Mouse (Mus musculus): ENCODE data around the gene Rab40c. TPM values are rescaled to one million over a fixed set of nuclear protein-coding genes. Genes with fewer than 3 reads are reported as not detected.

Gene Rab40c
- total and polyA plus RNA-seq, 3 experiments: 3.7 to 23.2 TPM; not detected in 1

DNA sequence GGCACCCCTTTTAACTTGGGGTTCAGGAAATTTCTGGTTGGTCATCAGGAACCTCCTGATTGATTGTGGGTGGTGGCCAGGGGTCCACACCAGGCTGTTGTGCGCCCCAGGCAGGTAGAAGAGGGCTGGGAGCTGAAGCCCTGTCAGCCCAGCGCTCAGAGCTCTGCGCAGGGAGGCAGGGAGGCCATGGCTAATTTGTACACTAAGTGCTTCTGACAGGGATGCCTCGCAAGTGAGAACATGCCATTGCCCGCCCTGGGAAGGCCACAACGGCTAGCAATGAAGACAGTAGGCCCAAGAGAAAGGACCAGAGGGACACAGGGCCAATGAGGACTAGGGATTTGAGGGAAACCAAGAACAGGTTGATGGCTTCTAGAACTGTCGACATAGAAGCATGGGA lies 37.1 kb upstream of the Rab40c start:
- peaks cover 3 to 8% of the 10 kb centered on the region in 2 experiments; a peak in 3 of 4 replicates for H3K4me1 ChIP-seq (ENCODE audit: control insufficient read depth in 1 of 2, insufficient read depth in 2 of 2, low read length in 2 of 2)
- no peaks in the 10 kb centered on the region for H3K9me3 ChIP-seq (replicated peaks; ENCODE audit: insufficient read depth, low read length)
- DNase-seq (ENCODE audit: low read depth, low spot score): no peak
- no peaks in the 10 kb centered on the region for H3K27me3 ChIP-seq (ENCODE audit: control insufficient read depth in 1 of 2, insufficient read depth in 2 of 2, low read length in 2 of 2)
- H3K27ac ChIP-seq (ENCODE audit: control insufficient read depth, low read depth, low read length): no peak overlapping the region
- no peak overlapping the region for H3K9ac ChIP-seq (ENCODE audit: control insufficient read depth, low read depth, low read length, poor library complexity, severe bottlenecking)
- H3K36me3 ChIP-seq (ENCODE audit: control insufficient read depth in 1 of 2, insufficient read depth in 2 of 2, low read length in 2 of 2): peaks cover 0 to 6% of the 10 kb centered on the region in 2 experiments; a peak in 3 of 4 replicates
- H3K79me2 ChIP-seq (ENCODE audit: control insufficient read depth, insufficient read depth, low read length, poor library complexity): no peaks in the 10 kb centered on the region
- H3K4me3 ChIP-seq (ENCODE audit: control insufficient read depth in 1 of 2, insufficient read depth in 1 of 2, low read depth in 2 of 2, low read length in 2 of 2): no peak overlapping the region
- TF ChIP-seq USF1 (IDR thresholded peaks at IDR 0.05; ENCODE audit: low read depth, low read length): no peak
- TF ChIP-seq HCFC1 (IDR thresholded peaks at IDR 0.05; ENCODE audit: low read depth, low read length): no peak
- TF ChIP-seq ZMIZ1 (IDR thresholded peaks at IDR 0.05; ENCODE audit: low read depth, low read length): no peak
- no peak for TF ChIP-seq ELF1 (IDR thresholded peaks at IDR 0.05; ENCODE audit: low read depth, low read length)
- TF ChIP-seq MAZ (IDR thresholded peaks at IDR 0.05; ENCODE audit: low read depth, low read length): no peak
- TF ChIP-seq TCF12 (IDR thresholded peaks at IDR 0.05; ENCODE audit: low read depth, low read length): no peak
- TF ChIP-seq MAX (IDR thresholded peaks at IDR 0.05; ENCODE audit: low read length): no peak
- no peak for TF ChIP-seq UBTF (IDR thresholded peaks at IDR 0.05; ENCODE audit: borderline replicate concordance, insufficient read depth, low read depth, low read length)
- no peak for TF ChIP-seq POLR2AphosphoS2 (IDR thresholded peaks at IDR 0.05; ENCODE audit: low read length)
- no peak for TF ChIP-seq JUND (IDR thresholded peaks at IDR 0.05; ENCODE audit: low read depth, low read length)
- TF ChIP-seq POLR2A (IDR thresholded peaks at IDR 0.05; ENCODE audit: control insufficient read depth in 1 of 2, insufficient read depth in 1 of 2, low read depth in 1 of 2, low read length in 2 of 2, poor library complexity in 1 of 2): no peak
- no peak for TF ChIP-seq MYC (IDR thresholded peaks at IDR 0.05; ENCODE audit: low read depth, low read length)
- no peak for TF ChIP-seq E2F4 (IDR thresholded peaks at IDR 0.05; ENCODE audit: borderline replicate concordance, low read depth, low read length)
- no peak for TF ChIP-seq POLR2AphosphoS5 (IDR thresholded peaks at IDR 0.05; ENCODE audit: borderline replicate concordance, low read depth, low read length)
- no peak for TF ChIP-seq ZKSCAN1 (IDR thresholded peaks at IDR 0.05; ENCODE audit: low read depth, low read length)
- no peak for TF ChIP-seq MXI1 (IDR thresholded peaks at IDR 0.05; ENCODE audit: low read depth, low read length)
- TF ChIP-seq MEF2A (IDR thresholded peaks at IDR 0.05; ENCODE audit: extremely low read depth, insufficient replicate concordance, low read depth, low read length, poor library complexity, severe bottlenecking): no peak
- TF ChIP-seq NELFE (IDR thresholded peaks at IDR 0.05; ENCODE audit: low read depth, low read length): no peak
- TF ChIP-seq BHLHE40 (IDR thresholded peaks at IDR 0.05; ENCODE audit: borderline replicate concordance, low read depth, low read length): no peak
- TF ChIP-seq KAT2A (conservative IDR thresholded peaks at IDR 0.05; ENCODE audit: low read depth, low read length): no peak

DNA sequence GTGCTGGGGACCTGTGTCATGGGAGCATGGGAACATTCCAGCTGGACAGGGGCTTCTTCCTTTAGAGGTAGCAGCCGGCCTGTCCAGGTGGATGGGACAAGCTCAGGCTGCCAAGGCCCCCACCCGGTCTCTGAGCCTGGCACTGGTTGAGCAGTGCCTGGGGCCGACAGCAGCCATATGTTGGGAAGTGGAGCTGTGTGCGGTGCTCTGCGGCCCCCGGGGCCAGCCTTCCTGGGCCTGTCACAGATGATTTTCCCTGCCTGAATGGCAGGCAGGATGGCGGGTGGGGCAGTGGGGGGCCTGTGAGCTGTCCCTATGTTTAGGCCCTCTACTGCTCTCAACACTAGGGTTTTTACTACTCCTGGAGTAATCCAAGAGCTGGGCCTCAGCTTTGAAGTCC lies 36.7 kb upstream of the Rab40c start:
- no peak for TF ChIP-seq SMC3 (IDR thresholded peaks at IDR 0.05; ENCODE audit: low read depth, low read length)
- TF ChIP-seq GATA1 (IDR thresholded peaks at IDR 0.05; ENCODE audit: low read depth, low read length): no peak
- TF ChIP-seq NRF1 (IDR thresholded peaks at IDR 0.05; ENCODE audit: insufficient read depth, low read depth, low read length, poor library complexity, severe bottlenecking): no peak
- no peak for TF ChIP-seq KAT2A (conservative IDR thresholded peaks at IDR 0.05; ENCODE audit: low read depth, low read length)
- TF ChIP-seq ETS1 (IDR thresholded peaks at IDR 0.05; ENCODE audit: low read depth, low read length): no peak
- H3K36me3 ChIP-seq (ENCODE audit: control insufficient read depth in 1 of 2, insufficient read depth in 2 of 2, low read length in 2 of 2): peaks cover 0 to 6% of the 10 kb centered on the region in 2 experiments; a peak in 3 of 4 replicates
- no peak overlapping the region for H3K4me3 ChIP-seq (ENCODE audit: control insufficient read depth in 1 of 2, insufficient read depth in 1 of 2, low read depth in 2 of 2, low read length in 2 of 2)
- no peaks in the 10 kb centered on the region for H3K9me3 ChIP-seq (replicated peaks; ENCODE audit: insufficient read depth, low read length)
- H3K27ac ChIP-seq (ENCODE audit: control insufficient read depth, low read depth, low read length): no peak overlapping the region
- peaks cover 3 to 8% of the 10 kb centered on the region in 2 experiments; a peak in 3 of 4 replicates for H3K4me1 ChIP-seq (ENCODE audit: control insufficient read depth in 1 of 2, insufficient read depth in 2 of 2, low read length in 2 of 2)
- H3K27me3 ChIP-seq (ENCODE audit: control insufficient read depth in 1 of 2, insufficient read depth in 2 of 2, low read length in 2 of 2): no peaks in the 10 kb centered on the region
- DNase-seq (ENCODE audit: low read depth, low spot score): no peak
- H3K79me2 ChIP-seq (ENCODE audit: control insufficient read depth, insufficient read depth, low read length, poor library complexity): no peaks in the 10 kb centered on the region
- H3K9ac ChIP-seq (ENCODE audit: control insufficient read depth, low read depth, low read length, poor library complexity, severe bottlenecking): no peak overlapping the region

All from MEL (cell line).